Mouse (Mus musculus) adrenal gland, adult (tissue): Measurements from ENCODE around the gene Fbxo40.

ENCODE experiments used
- DNase-seq, 2 experiments: peaks; one replicate each; pipeline ENCODE4 v3.0.0; 2022 to 2023; ENCODE audit warnings: low spot score in 1 of 2; ENCODE audit not compliant: inconsistent age in 2 of 2

Fbxo40 gene

GRCm38 (mm10) chr16:36947646-36948197 is 42.5 kb downstream of the Fbxo40 start:
- no peak for DNase-seq

GRCm38 (mm10) chr16:36946459-36947159 is 43.7 kb downstream of the Fbxo40 start:
- no peak for DNase-seq

- no peak for DNase-seq
These were observed 45.3 kb downstream of the Fbxo40 start for GRCm38 (mm10) chr16:36944895-36945424.

GRCm38 (mm10) chr16:36943591-36943990 is 46.7 kb downstream of the Fbxo40 start:
- DNase-seq, result no peak

- DNase-seq, result no peak
These were observed 48.4 kb downstream of the Fbxo40 start for GRCm38 (mm10) chr16:36941895-36942294.

- DNase-seq, result peak; percentile 51 to 82
These were observed 49.0 kb downstream of the Fbxo40 start for GRCm38 (mm10) chr16:36941137-36941727.

GRCm38 (mm10) chr16:36935814-36936213 is 54.5 kb downstream of the Fbxo40 start:
- DNase-seq, result no peak

GRCm38 (mm10) chr16:36934841-36935620 is 55.2 kb downstream of the Fbxo40 start, which contains the start of gene Hcls1:
TSS of gene Hcls1 (plus strand) at chr16:36934983.
- peak in 1 of 2 experiments; percentile 73 for DNase-seq

- peak; percentile 42 to 81 for DNase-seq
These were observed 56.0 kb downstream of the Fbxo40 start for GRCm38 (mm10) chr16:36934131-36934840.

GRCm38 (mm10) chr16:36932546-36932945 is 57.7 kb downstream of the Fbxo40 start:
- no peak for DNase-seq

GRCm38 (mm10) chr16:36931976-36932375 is 58.3 kb downstream of the Fbxo40 start:
- DNase-seq, result no peak

- DNase-seq, result no peak
These were observed 58.9 kb downstream of the Fbxo40 start for GRCm38 (mm10) chr16:36931381-36931780.

GRCm38 (mm10) chr16:36930231-36931136 is 59.8 kb downstream of the Fbxo40 start:
- DNase-seq, result peak; percentile 74 to 91

- DNase-seq, result peak; percentile 64 to 82
These were observed 61.1 kb downstream of the Fbxo40 start for GRCm38 (mm10) chr16:36929216-36929615.

GRCm38 (mm10) chr16:36928106-36928500 is 62.2 kb downstream of the Fbxo40 start:
- no peak for DNase-seq

- no peak for DNase-seq
These were observed 62.7 kb downstream of the Fbxo40 start for GRCm38 (mm10) chr16:36927495-36928105.

GRCm38 (mm10) chr16:36926514-36927447 is 63.5 kb downstream of the Fbxo40 start:
- DNase-seq, result no peak

- DNase-seq, result peak in 1 of 2 experiments; percentile 61
These were observed 64.5 kb downstream of the Fbxo40 start for GRCm38 (mm10) chr16:36925797-36926196.
